8 mouse cellular contexts compared by ENCODE assay signal in genomic region chr7:129591371-129592131, GRCm38 (mm10). TPM values are rescaled to one million over a fixed set of nuclear protein-coding genes. Genes with fewer than 3 reads are reported as not detected.
A peak's percentile ranks its signal among the peaks of the same experiment; 100 is the strongest.
DNase-seq lines count a peak whose midpoint lies in the region; ATAC-seq lines count a peak whose summit lies in the region.

Gene Wdr11 (plus strand): TSS chr7:129591863.

- peak within 1 kb of the TSS; percentile 76 for H3K9ac ChIP-seq in forebrain, embryonic 14.5 days (ENCODE audit: low read length)
- H3K9ac ChIP-seq in neural tube, embryonic 15.5 days (replicated peaks) = peak within 1 kb of the TSS; percentile 78

- H3K9me3 ChIP-seq in forebrain, embryonic 14.5 days (replicated peaks; ENCODE audit: control insufficient read depth, low read length) = no peaks in the 10 kb centered on the region
- H3K9me3 ChIP-seq in neural tube, embryonic 15.5 days (replicated peaks) = no peaks in the 10 kb centered on the region

- no peaks in the 10 kb centered on the region for H3K27me3 ChIP-seq in forebrain, embryonic 14.5 days (replicated peaks; ENCODE audit: control insufficient read depth, insufficient read depth, low read length)
- H3K27me3 ChIP-seq in neural tube, embryonic 15.5 days (replicated peaks) = no peaks in the 10 kb centered on the region; the same call in 1 of the 2 replicates

- H3K4me3 ChIP-seq in forebrain, embryonic 14.5 days (ENCODE audit: low read depth, low read length) = peak within 1 kb of the TSS; percentile 61
- peak within 1 kb of the TSS; percentile 74 for H3K4me3 ChIP-seq in neural tube, embryonic 15.5 days (replicated peaks)

- WGBS in forebrain, embryonic 14.5 days = 4% methylated on average over 37 of the region's 37 CpGs
- 3% methylated on average over 37 of the region's 37 CpGs for WGBS in neural tube, embryonic 15.5 days

- H3K4me1 ChIP-seq in forebrain, embryonic 14.5 days (ENCODE audit: control insufficient read depth, insufficient read depth, low read length) = peaks cover 4% of the 10 kb centered on the region
- peaks cover 13% of the 10 kb centered on the region for H3K4me1 ChIP-seq in neural tube, embryonic 15.5 days

- DNase-seq in ES-CJ7 (ENCODE audit: low read depth, low spot score) = peak; percentile 90
- peak; percentile 79 for DNase-seq in cerebellum, adult 11 months
- peak; percentile 88 for DNase-seq in forebrain, embryonic 14.5 days (ENCODE audit: low spot score)
- DNase-seq in heart, postnatal 14 days = peak; percentile 79 to 84
- peak; percentile 81 for DNase-seq in layer of hippocampus, adult 11-12 months (ENCODE audit: low spot score)
- peak; percentile 81 to 83 for DNase-seq in lung, adult 18-20 months
- DNase-seq in testis, postnatal 14 days (ENCODE audit: low spot score) = peak; percentile 86

- intact Hi-C loops in heart, postnatal 14 days (cut with DNase I) = no loop called here

- no peaks in the 10 kb centered on the region for H3K36me3 ChIP-seq in forebrain, embryonic 14.5 days (ENCODE audit: control insufficient read depth, insufficient read depth, low read length)
- H3K36me3 ChIP-seq in neural tube, embryonic 15.5 days = peaks cover 4% of the 10 kb centered on the region

- peak within 1 kb of the TSS; percentile 86 for H3K27ac ChIP-seq in forebrain, embryonic 14.5 days (ENCODE audit: low read depth, low read length)
- peak within 1 kb of the TSS; percentile 94 for H3K27ac ChIP-seq in neural tube, embryonic 15.5 days (replicated peaks)

- H3K4me2 ChIP-seq in forebrain, embryonic 14.5 days (ENCODE audit: low read length) = peak within 1 kb of the TSS; percentile 63
- H3K4me2 ChIP-seq in neural tube, embryonic 15.5 days = peak within 1 kb of the TSS; percentile 78

- peak; percentile 89 for ATAC-seq in forebrain, embryonic 14.5 days
- ATAC-seq in neural tube, embryonic 15.5 days (ENCODE audit: low FRiP score) = peak; percentile 89

RNA-seq across cellular contexts. Expression of gene Wdr11, which starts in this region (rescaled TPM):
- polyA plus RNA-seq in forebrain, embryonic 14.5 days (2014; fragmentation: Nextera tagmentation; extraction: Ambion mirVana) = 34.3 and 35.6 TPM in 2 replicates
- 10 to 100 TPM; 22.1 to 22.6 TPM for total RNA-seq in heart, postnatal 14 days (2021)
- 32.8 and 34.4 TPM in 2 replicates for polyA plus RNA-seq in neural tube, embryonic 15.5 days (2015; fragmentation: Nextera tagmentation; extraction: Ambion mirVana)

Comparison
In these comparisons a context has a peak if more than half of its experiments do, and no peak if none do; other contexts are left out.
1. Peak in every context shown above with its lines: DNase-seq, ATAC-seq, H3K4me3 ChIP-seq and H3K27ac ChIP-seq.